Mouse (Mus musculus): ENCODE results near the gene Ndufaf4. TPM values are rescaled to one million over a fixed set of nuclear protein-coding genes. Genes with fewer than 3 reads are reported as not detected.
"Not testable (repeated sequence)": the region's sequence is repeated elsewhere in the genome, so short reads cannot be mapped to it uniquely, and the experiment has no call there.

Gene Ndufaf4
- total RNA-seq (2021), result 10 to 100 TPM; 67.2 to 74.2 TPM

DNA sequence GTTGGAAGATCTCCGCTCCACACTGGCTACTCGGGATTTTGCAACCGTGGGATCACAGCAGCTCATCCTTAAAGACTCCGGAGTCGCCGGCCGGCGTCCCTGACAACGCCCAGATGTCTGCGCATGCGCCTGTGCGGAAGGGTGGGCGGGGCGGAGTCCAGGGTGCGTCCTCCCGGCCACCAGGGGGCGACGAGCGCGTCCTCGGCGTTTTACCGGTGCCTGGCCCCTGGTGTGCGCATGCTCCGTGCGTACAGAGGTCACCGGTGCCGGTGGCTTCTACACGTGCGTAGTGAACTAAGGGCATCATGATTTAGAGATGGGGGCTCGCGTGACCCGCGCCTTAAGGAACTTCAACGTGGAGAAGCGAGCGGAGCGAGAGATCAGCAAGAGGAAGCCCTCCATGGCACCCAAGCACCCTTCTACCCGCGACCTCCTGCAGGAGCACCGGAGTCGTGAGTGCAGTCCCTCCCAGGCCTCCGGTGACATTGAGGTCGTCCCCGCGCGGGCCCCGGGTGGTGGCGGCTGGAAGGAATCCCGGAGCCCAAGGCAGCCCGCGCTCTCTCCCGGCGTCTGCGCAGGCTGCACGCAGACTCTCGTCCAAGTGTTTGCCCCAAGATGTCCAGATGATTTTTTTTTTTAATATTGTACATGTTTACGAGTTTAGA lies at the start of gene Ndufaf4:
Gene Ndufaf4, plus strand, starts transcription at position 233 of the 665 bp plus-strand sequence.
- DNase-seq (ENCODE audit: low spot score), result peak; percentile 89
- intact Hi-C loops (cut with DNase I), result loop anchor here (10.0 kb wide), 2 partner anchors 387 to 403 kb away; partner anchors contain the start of genes Mms22l and Ufl1

DNA sequence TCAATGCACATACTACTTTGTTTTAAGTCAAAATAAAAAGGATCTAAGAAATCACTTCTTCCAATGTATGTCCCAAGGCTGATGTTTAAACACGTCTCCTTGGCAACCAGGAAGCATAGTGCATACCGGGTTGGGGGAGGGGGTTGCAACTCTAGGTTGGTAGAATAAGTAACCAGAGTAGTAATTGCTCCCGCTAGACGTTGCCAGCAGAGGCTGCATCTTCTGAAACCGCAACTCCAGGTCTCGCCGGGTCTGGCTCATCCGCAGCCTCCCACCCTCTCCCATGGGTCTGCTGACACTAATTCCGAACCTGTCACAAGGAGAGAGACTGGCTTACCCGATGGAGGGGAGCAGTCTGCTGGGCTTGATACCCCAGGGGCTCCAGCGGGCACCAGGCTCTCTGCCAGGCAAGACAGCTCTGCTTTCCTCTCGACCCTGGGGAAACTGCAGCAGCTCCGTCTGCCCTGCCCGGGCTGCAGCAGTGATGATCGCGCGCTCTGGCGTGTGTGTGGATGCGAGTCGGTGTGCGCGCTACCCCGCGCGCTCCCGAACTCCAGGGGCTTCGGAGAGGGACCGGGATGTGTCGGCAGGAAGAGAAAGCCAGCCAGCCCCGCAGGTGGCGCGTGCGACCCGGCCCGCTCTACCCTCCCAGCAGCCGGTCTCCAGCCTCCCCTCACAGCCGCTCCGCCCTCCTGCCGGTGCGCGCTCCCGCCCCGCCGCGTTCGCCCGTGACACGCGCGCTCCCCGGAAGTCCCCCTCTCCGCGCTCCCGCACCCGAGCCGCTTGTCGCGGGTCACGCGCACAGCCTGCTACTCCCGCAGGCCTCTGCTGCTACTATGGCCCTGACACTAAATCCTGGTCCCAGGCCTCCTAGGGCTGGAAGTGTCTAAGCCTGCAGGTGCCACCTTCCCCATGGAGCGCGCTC lies 47.2 kb upstream of the Ndufaf4 start, which contains the start of gene Klhl32:
Gene Klhl32, minus strand, starts transcription at position 724 of the 925 bp plus-strand sequence.
- intact Hi-C loops (cut with DNase I), result no loop called here
- DNase-seq (ENCODE audit: low spot score), result peak; percentile 16

DNA sequence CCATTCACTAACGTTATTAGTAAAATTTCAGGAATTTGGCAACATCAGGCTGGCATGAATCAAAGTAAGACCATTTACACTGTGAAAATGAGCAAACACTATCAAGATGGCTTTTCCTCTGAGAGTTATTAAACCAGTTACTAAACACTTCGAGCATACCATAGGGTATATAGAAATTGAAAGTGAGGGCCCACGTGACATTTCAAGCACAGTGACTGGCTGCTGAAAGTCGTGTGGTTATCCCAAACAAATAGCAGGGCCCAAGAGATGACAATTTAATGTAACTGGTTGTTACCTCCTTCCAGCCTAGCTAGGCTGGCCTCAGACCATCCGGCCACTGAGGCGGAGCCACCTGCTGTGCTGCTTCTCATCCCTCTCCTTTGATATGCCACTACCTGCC lies 32.2 kb upstream of the Ndufaf4 start:
- intact Hi-C loops (cut with DNase I), result no loop called here
- DNase-seq (ENCODE audit: low spot score), result no peak

GRCm38 (mm10) chr4:24869230-24869629 lies 28.7 kb upstream of the Ndufaf4 start:
- intact Hi-C loops (cut with DNase I), result no loop called here

GRCm38 (mm10) chr4:24889386-24889785 lies 8.5 kb upstream of the Ndufaf4 start:
- DNase-seq (ENCODE audit: low spot score); intact Hi-C loops (cut with DNase I): not testable (repeated sequence)

More at GRCm38 (mm10) chr4:24869230-24869629, 28.7 kb upstream of the Ndufaf4 start:
- DNase-seq (ENCODE audit: low spot score), result no peak

DNA sequence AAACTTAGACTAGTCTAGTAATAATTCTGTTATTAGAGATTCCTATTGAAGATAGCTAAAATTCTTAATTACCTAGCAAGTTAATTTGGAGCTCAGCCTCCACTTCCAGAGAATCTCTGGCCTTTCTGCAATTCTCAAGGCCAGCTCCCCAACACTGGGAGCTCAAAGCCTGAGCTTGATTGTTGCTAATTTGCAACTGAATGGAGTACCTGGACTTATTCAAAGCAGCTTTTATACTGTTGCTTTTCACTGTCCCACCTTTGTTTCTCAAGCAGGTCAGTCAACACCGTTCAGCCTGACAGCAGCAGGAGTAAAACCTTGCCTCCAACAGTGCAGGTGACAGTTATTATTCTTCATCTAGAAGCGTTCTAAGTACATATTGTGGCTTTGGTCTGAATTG lies 5.6 kb upstream of the Ndufaf4 start:
- intact Hi-C loops (cut with DNase I), result loop anchor here (10.0 kb wide), 2 partner anchors 393 to 397 kb away; partner anchors contain the start of genes Mms22l and Ufl1
- not testable (repeated sequence) for DNase-seq (ENCODE audit: low spot score)

- no peak for DNase-seq (ENCODE audit: low spot score)
- intact Hi-C loops (cut with DNase I), result loop anchor here (1.0 to 10.0 kb wide), 3 partner anchors 173 to 400 kb away; partner anchors contain the start of genes Mms22l and Ufl1
These were observed 3.3 kb upstream of the Ndufaf4 start for GRCm38 (mm10) chr4:24894625-24895024.

DNA sequence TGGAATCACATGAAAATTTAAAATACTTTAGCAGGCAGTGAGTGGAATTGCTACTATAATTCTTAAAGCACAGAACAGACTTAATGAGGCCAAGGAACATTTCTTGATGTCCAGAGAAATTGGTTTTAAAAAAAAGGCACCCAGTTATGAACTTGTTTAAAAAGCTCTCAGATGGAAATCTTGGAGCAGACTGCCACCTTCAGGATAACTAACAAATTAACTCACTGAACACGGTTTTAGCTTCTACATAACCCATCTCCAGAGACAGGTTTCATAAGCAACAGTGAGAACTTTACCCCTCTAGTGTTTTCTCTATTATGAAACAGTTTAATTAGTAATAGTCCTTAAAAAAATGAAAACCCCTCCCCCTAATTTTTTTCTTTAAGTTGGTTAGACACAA lies 1.1 kb upstream of the Ndufaf4 start:
- intact Hi-C loops (cut with DNase I), result loop anchor here (10.0 kb wide), 2 partner anchors 388 to 402 kb away; partner anchors contain the start of genes Mms22l and Ufl1
- no peak for DNase-seq (ENCODE audit: low spot score)

DNA sequence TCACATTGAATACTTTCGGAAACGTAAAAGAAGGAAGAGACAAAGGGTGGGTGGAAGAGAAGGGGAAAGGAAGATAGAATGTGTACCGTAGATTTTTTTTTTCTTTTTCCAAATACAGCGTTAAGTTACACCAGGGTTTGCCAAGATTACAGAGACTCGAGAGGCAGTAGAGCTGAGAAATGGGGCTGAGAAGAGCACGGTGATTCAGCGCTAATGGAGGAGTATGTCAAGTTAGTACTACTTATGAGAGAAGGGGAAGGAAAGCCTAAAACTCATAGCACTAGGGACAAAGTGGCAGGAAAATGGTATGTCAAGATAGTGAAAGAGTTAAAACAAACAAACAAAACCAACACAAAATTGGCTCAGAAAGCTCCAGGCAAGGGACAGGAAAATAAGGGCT lies 532 bp upstream of the Ndufaf4 start:
- intact Hi-C loops (cut with DNase I), result loop anchor here (10.0 kb wide), 2 partner anchors 387 to 403 kb away; partner anchors contain the start of genes Mms22l and Ufl1
- DNase-seq (ENCODE audit: low spot score), result no peak

GRCm38 (mm10) chr4:24898636-24899035 lies 753 bp downstream of the Ndufaf4 start:
- no peak for DNase-seq (ENCODE audit: low spot score)
- intact Hi-C loops (cut with DNase I), result loop anchor here (10.0 kb wide), 2 partner anchors 386 to 404 kb away; partner anchors contain the start of genes Mms22l and Ufl1

GRCm38 (mm10) chr4:24899146-24899545 lies 1.3 kb downstream of the Ndufaf4 start:
- intact Hi-C loops (cut with DNase I), result loop anchor here (10.0 kb wide), 2 partner anchors 386 to 404 kb away; partner anchors contain the start of genes Mms22l and Ufl1
- no peak for DNase-seq (ENCODE audit: low spot score)

- intact Hi-C loops (cut with DNase I), result no loop called here
- no peak for DNase-seq (ENCODE audit: low spot score)
These were observed 9.9 kb downstream of the Ndufaf4 start for GRCm38 (mm10) chr4:24907745-24908144.

GRCm38 (mm10) chr4:24915631-24916030 lies 17.7 kb downstream of the Ndufaf4 start:
- no peak for DNase-seq (ENCODE audit: low spot score)
- intact Hi-C loops (cut with DNase I), result no loop called here

DNA sequence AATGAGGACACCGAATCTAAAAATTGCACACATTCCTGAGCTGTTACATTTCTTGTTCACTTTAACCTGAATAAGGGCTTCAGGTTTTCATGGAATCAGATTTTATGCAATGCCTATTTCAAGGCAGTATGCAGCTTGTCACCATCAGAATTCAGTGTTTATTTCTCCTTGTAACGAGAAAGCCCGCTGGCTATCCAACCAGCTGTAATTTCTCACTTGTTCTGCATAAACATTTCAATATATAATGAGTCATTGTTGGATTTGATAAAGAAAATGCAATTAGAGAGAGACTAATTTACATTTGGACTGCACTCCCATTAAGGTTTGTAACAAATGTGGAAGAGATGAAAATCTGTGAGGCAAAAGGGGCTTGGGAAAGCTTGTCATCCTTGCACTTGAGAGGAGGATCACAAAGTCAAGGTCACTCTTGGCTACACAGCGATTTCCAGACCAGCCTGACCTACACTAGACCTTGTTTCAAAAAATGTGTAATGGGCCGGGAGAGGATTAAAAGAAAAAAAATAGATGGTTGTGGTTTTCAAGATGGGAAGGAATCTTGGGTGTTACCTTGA lies 22.2 kb downstream of the Ndufaf4 start:
- no peak for DNase-seq (ENCODE audit: low spot score)

DNA sequence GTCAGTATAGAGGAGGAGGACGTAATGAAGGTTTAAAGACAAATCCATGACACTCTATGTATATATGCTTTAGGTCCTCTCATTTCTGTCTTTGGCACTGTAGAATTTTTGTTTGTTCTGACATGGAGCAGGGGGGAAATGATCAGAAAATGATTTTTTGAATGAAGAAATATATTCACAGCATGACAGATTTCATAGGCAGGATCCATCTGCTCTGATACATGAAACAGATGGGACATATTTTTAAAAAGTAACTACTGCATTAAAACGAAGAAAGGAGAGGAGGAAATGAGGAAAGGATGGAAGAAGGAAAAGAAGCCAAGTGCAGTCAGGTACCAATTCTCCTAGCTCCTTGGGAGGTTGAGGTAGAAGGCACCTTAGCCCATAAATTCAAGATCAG lies 26.8 kb downstream of the Ndufaf4 start:
- no peak for DNase-seq (ENCODE audit: low spot score)

More for the DNA sequence above, 22.2 kb downstream of the Ndufaf4 start:
- intact Hi-C loops (cut with DNase I), result no loop called here

DNA sequence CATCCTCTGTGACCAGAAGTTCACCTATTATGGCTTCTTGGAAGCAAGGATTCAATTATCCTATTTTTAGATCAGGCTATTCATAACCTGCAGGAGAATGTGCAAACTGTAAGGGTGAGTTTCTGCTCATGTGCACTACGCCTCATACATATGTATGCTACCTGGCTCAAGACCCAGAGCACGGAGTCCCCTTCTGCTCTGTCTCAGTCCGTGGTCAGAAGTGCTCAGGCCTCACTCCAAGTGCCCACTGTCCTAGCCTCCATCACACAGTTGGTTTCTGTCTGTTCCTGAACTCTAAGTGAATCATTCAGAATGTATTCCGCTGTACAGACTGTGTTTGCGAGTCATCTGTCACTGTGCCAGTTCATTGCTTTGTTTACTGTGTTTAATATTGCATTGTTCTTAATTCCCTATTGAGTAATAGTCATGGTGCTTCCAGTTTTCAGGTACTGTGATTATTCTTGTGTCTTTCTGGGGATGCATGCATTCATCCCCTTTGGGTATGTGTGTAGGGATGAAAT lies 30.4 kb downstream of the Ndufaf4 start:
- no peak for DNase-seq (ENCODE audit: low spot score)
- intact Hi-C loops (cut with DNase I), result no loop called here

More for the DNA sequence above, 26.8 kb downstream of the Ndufaf4 start:
- intact Hi-C loops (cut with DNase I), result no loop called here

- DNase-seq (ENCODE audit: low spot score), result no peak
- intact Hi-C loops (cut with DNase I), result no loop called here
These were observed 31.0 kb downstream of the Ndufaf4 start for GRCm38 (mm10) chr4:24928926-24929325.

DNA sequence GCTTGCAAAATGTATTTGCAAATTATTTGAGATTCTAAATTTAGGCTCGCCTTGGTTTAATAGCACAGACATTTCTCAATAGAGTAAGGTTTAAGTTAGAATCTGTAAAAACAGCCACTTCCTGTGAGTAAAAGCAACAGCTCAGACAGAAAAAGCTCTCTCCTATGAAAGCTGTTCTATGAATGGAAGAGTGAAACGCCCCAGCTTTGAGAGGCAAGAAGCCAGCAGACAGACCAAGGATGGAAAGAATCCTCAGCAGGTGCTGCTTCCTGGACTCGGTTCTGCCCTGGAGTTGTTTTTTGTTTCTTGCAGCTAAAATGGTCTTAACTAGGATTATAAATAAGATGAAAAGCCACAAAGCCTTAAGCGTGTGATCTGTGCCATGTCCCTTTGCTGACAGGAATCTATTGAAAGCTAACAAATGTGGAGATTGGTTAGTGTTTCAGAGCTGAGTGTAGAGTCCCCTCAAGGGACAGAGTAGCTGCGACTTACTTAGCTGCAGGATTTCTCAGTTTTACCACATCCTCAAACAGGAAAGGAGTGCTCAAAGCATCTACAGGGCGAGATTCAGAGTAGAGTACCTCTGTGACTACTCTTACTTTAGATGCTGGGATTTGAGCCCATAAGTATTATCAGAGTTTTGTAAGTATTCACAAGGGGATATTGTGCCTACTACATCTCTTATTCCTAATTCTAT lies 45.0 kb downstream of the Ndufaf4 start:
- no peak for DNase-seq (ENCODE audit: low spot score)
- intact Hi-C loops (cut with DNase I), result no loop called here
